Mouse (Mus musculus) lung, embryonic 16.5 days (tissue): ENCODE results near the gene Olfr1138. TPM values are rescaled to one million over a fixed set of nuclear protein-coding genes. Genes with fewer than 3 reads are reported as not detected.

ENCODE experiments used
- ATAC-seq: fragments of 200-750 bp; cut with Nextera tagmentation; 2 replicates; pipeline ENCODE4 v1.8.0; 2017; ENCODE audit warnings: low read depth, mild to moderate bottlenecking, moderate library complexity
- H3K27ac ChIP-seq: fragments of 300-500 bp; sonication (generic); 2 replicates; pipeline ENCODE4 v1.5.1; 2014; ENCODE audit warnings: mild to moderate bottlenecking, control low read depth, low read length
- H3K27me3 ChIP-seq: fragments of 300-500 bp; sonication (generic); 2 replicates; pipeline ENCODE4 v1.6.1; 2014; ENCODE audit warnings: low read depth, low read length, mixed read lengths; ENCODE audit not compliant: control insufficient read depth, insufficient read depth
- H3K36me3 ChIP-seq: fragments of 300-500 bp; sonication (generic); 2 replicates; pipeline ENCODE4 v1.6.1; 2014; ENCODE audit warnings: low read length; ENCODE audit not compliant: control insufficient read depth, insufficient read depth
- H3K4me1 ChIP-seq: fragments of 300-500 bp; sonication (generic); replicated peaks from 2 replicates; pipeline ENCODE4 v1.6.1; 2014; ENCODE audit warnings: low read length, mixed read lengths; ENCODE audit not compliant: control insufficient read depth, insufficient read depth
- H3K4me2 ChIP-seq: fragments of 300-500 bp; sonication (generic); 2 replicates; pipeline ENCODE4 v1.6.1; 2014; ENCODE audit warnings: low read depth, low read length, control low read depth
- H3K4me3 ChIP-seq: fragments of 300-500 bp; sonication (generic); 2 replicates; pipeline ENCODE4 v1.5.1; 2014; ENCODE audit warnings: mild to moderate bottlenecking, low read length, control low read depth
- H3K9ac ChIP-seq: fragments of 300-500 bp; sonication (generic); 2 replicates; pipeline ENCODE4 v1.6.1; 2014; ENCODE audit warnings: low read length, control low read depth
- H3K9me3 ChIP-seq: fragments of 300-500 bp; sonication (generic); 2 replicates; pipeline ENCODE4 v1.6.1; 2016; ENCODE audit warnings: low read length; ENCODE audit not compliant: control insufficient read depth
- WGBS: fragments of 180-500 bp; shearing (Covaris S2); extraction: QIAGEN DNeasy Blood & Tissue Kit; methylation state at CpG from one replicate; pipeline ENCODE4 v1.1.7; 2014; 5-methylcytosine and 5-hydroxymethylcytosine counted together
- polyA plus RNA-seq: library from polyadenylated mRNA; unstranded; fragments of >200 nt; fragmentation: Nextera tagmentation; extraction: Ambion mirVana; gene quantifications from 2 replicates; pipeline ENCODE4 v1.2.1, GENCODE M21; 2015

Gene Olfr1138
- not detected in 2 replicates for polyA plus RNA-seq

DNA sequence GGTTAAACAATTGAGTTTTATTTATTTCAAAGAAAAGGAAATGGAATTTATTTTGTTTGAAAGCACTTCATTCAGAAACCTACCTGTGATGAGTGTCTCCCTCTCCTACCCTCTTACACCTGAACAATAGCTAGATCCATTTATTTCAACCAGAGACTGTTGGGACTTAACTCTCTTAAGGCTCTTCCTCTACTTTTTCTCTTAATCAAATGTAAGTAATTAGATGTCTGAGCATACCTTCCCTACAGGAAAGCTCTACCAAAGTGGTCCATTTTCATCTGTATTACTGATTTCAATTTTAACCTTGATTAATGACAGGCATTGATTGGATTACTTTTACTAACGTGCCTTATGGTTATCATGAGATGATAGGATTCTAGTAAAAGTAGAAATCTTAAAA, at the start of gene Olfr1138:
TSS of gene Olfr1138 (minus strand) at position 101 of the 400 bp plus-strand sequence.
- Histone ChIP-seq H3K9ac (no peak within 1 kb of the TSS), H3K4me2 (no peak within 1 kb of the TSS), H3K27me3 (no peaks in the 10 kb centered on the region), H3K27ac (no peak within 1 kb of the TSS), H3K36me3 (no peaks in the 10 kb centered on the region), H3K9me3 (no peaks in the 10 kb centered on the region), H3K4me3 (no peak within 1 kb of the TSS), H3K4me1 (no peaks in the 10 kb centered on the region)
- ATAC-seq: no peak
- 83% methylated on average over 1 of the region's 1 CpGs for WGBS

- Histone ChIP-seq H3K9me3 (no peaks in the 10 kb centered on the region), H3K4me3 (no peak within 1 kb of the TSS), H3K4me2 (no peak within 1 kb of the TSS), H3K27me3 (no peaks in the 10 kb centered on the region), H3K27ac (no peak within 1 kb of the TSS), H3K4me1 (no peaks in the 10 kb centered on the region), H3K9ac (no peak within 1 kb of the TSS), H3K36me3 (no peaks in the 10 kb centered on the region)
- WGBS: 71% methylated on average over 4 of the region's 4 CpGs
- no peak for ATAC-seq
Observed at GRCm38 (mm10) chr2:87779183-87779582, 39.4 kb upstream of the Olfr1138 start, which contains the start of gene Olfr152. Gene Olfr152 (plus strand): TSS chr2:87779483.

DNA sequence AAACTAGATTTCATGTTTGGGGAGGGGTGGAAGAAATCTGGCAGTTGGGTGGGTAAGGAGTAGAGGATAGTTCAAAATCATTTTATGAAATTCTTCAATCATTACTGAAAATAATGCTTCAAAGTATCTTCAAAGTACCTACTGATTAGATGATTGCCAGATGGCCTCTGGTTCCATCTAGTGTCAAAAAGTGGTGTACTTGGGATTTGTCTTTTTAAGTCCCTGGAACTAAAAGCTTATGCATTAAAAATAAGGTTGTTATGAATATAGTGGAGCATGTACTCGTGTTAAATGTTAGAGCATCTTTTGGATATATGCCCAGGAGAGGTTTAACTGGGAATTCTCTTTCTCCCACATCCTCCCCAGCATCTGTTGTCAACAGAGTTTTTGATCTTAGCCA, 36.4 kb upstream of the Olfr1138 start:
- H3K27ac ChIP-seq: no peak overlapping the region
- H3K9me3 ChIP-seq: no peaks in the 10 kb centered on the region
- H3K4me2 ChIP-seq: no peak overlapping the region
- H3K9ac ChIP-seq: no peak overlapping the region
- 24% methylated on average over 1 of the region's 1 CpGs for WGBS
- no peaks in the 10 kb centered on the region for H3K4me1 ChIP-seq
- no peaks in the 10 kb centered on the region for H3K27me3 ChIP-seq
- no peaks in the 10 kb centered on the region for H3K36me3 ChIP-seq
- no peak overlapping the region for H3K4me3 ChIP-seq
- ATAC-seq: no peak

GRCm38 (mm10) chr2:87753891-87754290, 14.1 kb upstream of the Olfr1138 start, which contains the start of gene Olfr1141:
Gene Olfr1141 (minus strand): TSS chr2:87753991.
- Histone ChIP-seq H3K36me3 (no peaks in the 10 kb centered on the region), H3K4me2 (no peak within 1 kb of the TSS), H3K9me3 (no peaks in the 10 kb centered on the region), H3K4me3 (no peak within 1 kb of the TSS), H3K4me1 (no peaks in the 10 kb centered on the region), H3K27ac (no peak within 1 kb of the TSS), H3K27me3 (no peaks in the 10 kb centered on the region), H3K9ac (no peak within 1 kb of the TSS)
- 80% methylated on average over 1 of the region's 1 CpGs for WGBS
- ATAC-seq: no peak

GRCm38 (mm10) chr2:87743452-87743851, 3.7 kb upstream of the Olfr1138 start, which contains the start of gene Olfr1140:
Gene Olfr1140 (plus strand): TSS chr2:87743752.
- Histone ChIP-seq H3K9me3 (no peaks in the 10 kb centered on the region), H3K4me1 (no peaks in the 10 kb centered on the region), H3K4me2 (no peak within 1 kb of the TSS), H3K9ac (no peak within 1 kb of the TSS), H3K27ac (no peak within 1 kb of the TSS), H3K27me3 (no peaks in the 10 kb centered on the region), H3K36me3 (no peaks in the 10 kb centered on the region), H3K4me3 (no peak within 1 kb of the TSS)
- WGBS: 61% methylated on average over 3 of the region's 3 CpGs
- no peak for ATAC-seq

DNA sequence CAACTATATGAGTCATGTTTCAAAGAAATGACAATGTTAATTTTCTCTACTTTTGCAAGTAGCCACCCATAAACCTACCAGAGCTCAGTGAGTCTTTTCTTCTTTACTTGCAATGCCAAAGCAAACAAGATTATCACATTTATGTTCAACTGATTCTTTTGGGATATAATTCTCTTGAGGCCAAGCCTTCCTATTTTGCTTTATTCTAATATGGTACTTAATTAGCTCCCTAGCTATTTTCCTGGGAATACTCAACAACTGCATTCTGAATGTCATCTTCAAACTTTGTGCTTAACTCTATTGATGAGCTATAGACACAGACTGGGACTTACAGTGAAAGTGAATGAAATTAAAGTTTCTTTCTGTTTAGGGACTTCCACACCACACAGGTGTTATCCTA, 26.7 kb downstream of the Olfr1138 start, which contains the start of gene Olfr1137:
TSS of gene Olfr1137 (minus strand) at position 101 of the 400 bp plus-strand sequence.
- ATAC-seq: no peak
- H3K27me3 ChIP-seq: no peaks in the 10 kb centered on the region
- no peak within 1 kb of the TSS for H3K9ac ChIP-seq
- no peaks in the 10 kb centered on the region for H3K36me3 ChIP-seq
- H3K9me3 ChIP-seq: no peaks in the 10 kb centered on the region
- no peak within 1 kb of the TSS for H3K4me2 ChIP-seq
- H3K27ac ChIP-seq: no peak within 1 kb of the TSS
- no peaks in the 10 kb centered on the region for H3K4me1 ChIP-seq
- H3K4me3 ChIP-seq: no peak within 1 kb of the TSS

DNA sequence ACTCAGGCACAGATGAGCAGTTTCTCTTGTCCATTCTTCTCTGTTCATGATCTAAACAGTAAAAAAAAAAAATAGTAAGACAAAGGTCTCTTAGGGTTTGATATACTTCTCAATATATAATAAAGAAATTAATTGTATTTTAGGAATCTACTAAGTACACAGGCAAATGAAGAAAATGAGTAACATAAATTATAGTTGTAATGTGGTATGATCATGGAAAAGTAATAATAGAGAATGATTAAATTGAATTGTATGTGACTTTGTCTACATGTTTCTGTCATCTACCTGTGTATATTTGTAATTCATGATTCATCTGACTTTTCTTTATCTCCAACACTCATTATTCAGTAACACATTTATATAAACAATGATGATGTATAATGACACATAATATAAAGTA, 45.9 kb downstream of the Olfr1138 start, which contains the start of gene Olfr1136:
TSS of gene Olfr1136 (minus strand) at position 101 of the 400 bp plus-strand sequence.
- Histone ChIP-seq H3K27me3 (no peaks in the 10 kb centered on the region), H3K27ac (no peak within 1 kb of the TSS), H3K36me3 (no peaks in the 10 kb centered on the region), H3K4me2 (no peak within 1 kb of the TSS), H3K9me3 (no peaks in the 10 kb centered on the region), H3K9ac (no peak within 1 kb of the TSS), H3K4me3 (no peak within 1 kb of the TSS), H3K4me1 (no peaks in the 10 kb centered on the region)
- ATAC-seq: no peak

Other genes with a start within 250 kb of the Olfr1138 start
- not detected in 2 replicates for gene Pramel7, start 242.9 kb downstream of the Olfr1138 start, polyA plus RNA-seq
- not detected in 2 replicates for gene Pramel6, start 233.4 kb downstream of the Olfr1138 start, polyA plus RNA-seq
- not detected in 2 replicates for gene Olfr153, start 208.2 kb downstream of the Olfr1138 start, polyA plus RNA-seq
- not detected in 2 replicates for gene Olfr1128, start 194.4 kb downstream of the Olfr1138 start, polyA plus RNA-seq
- not detected in 2 replicates for gene Olfr1129, start 166.1 kb downstream of the Olfr1138 start, polyA plus RNA-seq
- not detected in 2 replicates for gene Olfr1130, start 133.8 kb downstream of the Olfr1138 start, polyA plus RNA-seq
- not detected in 2 replicates for gene Olfr1131, start 112.9 kb downstream of the Olfr1138 start, polyA plus RNA-seq
- not detected in 2 replicates for gene Olfr1132, start 102.4 kb downstream of the Olfr1138 start, polyA plus RNA-seq
- not detected in 2 replicates for gene Olfr1133, start 92.6 kb downstream of the Olfr1138 start, polyA plus RNA-seq
- not detected in 2 replicates for gene Olfr1134, start 81.5 kb downstream of the Olfr1138 start, polyA plus RNA-seq
- gene Olfr1135, start 66.3 kb downstream of the Olfr1138 start, polyA plus RNA-seq: not detected in 2 replicates
- gene Olfr1136, start 46.0 kb downstream of the Olfr1138 start, polyA plus RNA-seq: not detected in 2 replicates
- not detected in 2 replicates for gene Olfr1137, start 26.8 kb downstream of the Olfr1138 start, polyA plus RNA-seq
- gene Olfr1140, start 3.8 kb upstream of the Olfr1138 start, polyA plus RNA-seq: not detected in 2 replicates
- gene Olfr1141, start 14.0 kb upstream of the Olfr1138 start, polyA plus RNA-seq: not detected in 2 replicates
- not detected in 2 replicates for gene Olfr152, start 39.5 kb upstream of the Olfr1138 start, polyA plus RNA-seq
- gene Olfr1143, start 60.6 kb upstream of the Olfr1138 start, polyA plus RNA-seq: not detected in 2 replicates
- not detected in 2 replicates for gene Olfr1145, start 69.8 kb upstream of the Olfr1138 start, polyA plus RNA-seq
- gene Olfr1148, start 90.6 kb upstream of the Olfr1138 start, polyA plus RNA-seq: not detected in 2 replicates
- not detected in 2 replicates for gene Olfr1150-ps1, start 104.0 kb upstream of the Olfr1138 start, polyA plus RNA-seq
- gene Olfr1151, start 115.9 kb upstream of the Olfr1138 start, polyA plus RNA-seq: not detected in 2 replicates
- not detected in 2 replicates for gene Olfr1152, start 126.5 kb upstream of the Olfr1138 start, polyA plus RNA-seq
- not detected in 2 replicates for gene Olfr1153, start 155.0 kb upstream of the Olfr1138 start, polyA plus RNA-seq
- not detected in 2 replicates for gene Olfr1154, start 165.2 kb upstream of the Olfr1138 start, polyA plus RNA-seq
- not detected in 2 replicates for gene Olfr1155, start 205.2 kb upstream of the Olfr1138 start, polyA plus RNA-seq
- not detected in 2 replicates for gene Olfr1156, start 213.1 kb upstream of the Olfr1138 start, polyA plus RNA-seq
- gene Olfr1157, start 228.3 kb upstream of the Olfr1138 start, polyA plus RNA-seq: not detected in 2 replicates
- not detected in 2 replicates for gene Olfr74, start 234.7 kb upstream of the Olfr1138 start, polyA plus RNA-seq